In the genomic region with DNA sequence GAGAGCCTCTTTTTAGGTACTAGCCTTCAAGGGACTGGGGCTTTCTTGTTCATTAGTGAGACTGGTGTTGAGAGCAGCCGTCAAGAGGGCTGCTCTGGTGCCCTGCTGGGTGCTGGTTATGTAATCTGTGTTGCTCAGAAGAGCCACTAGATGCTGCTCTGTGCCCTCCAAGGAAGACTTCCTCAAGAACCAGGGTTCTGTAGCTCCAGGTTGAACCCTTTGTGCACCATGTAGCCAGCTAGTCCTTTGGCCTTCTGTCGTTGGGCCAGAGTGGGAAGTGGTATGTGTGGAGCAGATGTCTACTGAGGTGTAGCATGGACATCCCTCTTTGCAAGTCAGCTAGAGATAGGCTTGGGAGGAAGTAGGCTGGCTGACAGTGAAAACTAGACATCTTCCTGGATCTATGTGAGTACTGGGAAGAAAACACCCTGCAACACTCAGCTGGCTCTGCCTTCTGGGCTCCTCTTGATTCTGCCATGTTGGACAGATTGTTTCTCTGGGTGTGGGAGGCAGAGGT, we compare ENCODE assay signal across 7 mouse cellular contexts. TPM values are rescaled to one million over a fixed set of nuclear protein-coding genes. Genes with fewer than 3 reads are reported as not detected.
DNase-seq lines count a peak whose midpoint lies in the region; TF ChIP-seq lines count a peak whose summit lies in the region.

No protein-coding gene starts in this region.

- peak; percentile 51; the same call in 1 of the 2 replicates for TF ChIP-seq CTCF in brain, embryonic 14.5 days (IDR thresholded peaks at IDR 0.05; ENCODE audit: borderline replicate concordance, extremely low read depth, insufficient read depth, insufficient read length)

- peak; percentile 45 to 66 for DNase-seq in layer of hippocampus, adult 18-20 months (ENCODE audit: low spot score in 2 of 2)
- DNase-seq in layer of hippocampus, adult 9-10 months (ENCODE audit: low spot score) = no peak
- peak; percentile 37 for DNase-seq in ES-CJ7 (ENCODE audit: low read depth, low spot score)
- peak; percentile 81 for DNase-seq in brain, embryonic 14.5 days (ENCODE audit: low read depth)
- DNase-seq in lung, postnatal 10 days = peak; percentile 30
- DNase-seq in gastrocnemius, adult 8-10 months (ENCODE audit: low spot score in 2 of 2) = no peak
- DNase-seq in spleen, postnatal 14 days (ENCODE audit: low spot score in 2 of 2) = no peak

- TF ChIP-seq POLR2A in brain, embryonic 14.5 days (IDR thresholded peaks at IDR 0.05; ENCODE audit: borderline replicate concordance, extremely low read depth, insufficient read depth, insufficient read length, poor library complexity, severe bottlenecking) = no peak

RNA-seq across cellular contexts. Expression of gene Cdk5r1, which starts 2.6 kb away (rescaled TPM):
- 100 to 1,000 TPM; 228 to 244 TPM for total RNA-seq in layer of hippocampus, adult 18-20 months (2021)
- polyA plus RNA-seq in brain, embryonic 14.5 days (2012; rRNA removed) = 327 and 349 TPM in 2 replicates
- under 1 TPM; 0.20 to 0.43 (median 0.29) TPM for total RNA-seq in gastrocnemius, adult 8-10 months (2022)

RNA-seq across cellular contexts. Expression of gene Psmd11, which starts 45.8 kb away (rescaled TPM):
- 100 to 1,000 TPM in 1 of 2 experiments, 10 to 100 TPM in 1; 98.8 to 106 TPM for total RNA-seq in layer of hippocampus, adult 18-20 months (2021)
- polyA plus RNA-seq in brain, embryonic 14.5 days (2012; rRNA removed) = 86.1 and 90.2 TPM in 2 replicates
- total RNA-seq in gastrocnemius, adult 8-10 months (2022) = 100 to 1,000 TPM; 141 to 162 (median 148) TPM

Comparison
In these comparisons a context has a peak if more than half of its experiments do, and no peak if none do; other contexts are left out.
1. DNase-seq: peak in layer of hippocampus, adult 18-20 months (2 of 2), ES-CJ7 (single experiment), brain, embryonic 14.5 days (single experiment) and lung, postnatal 10 days (single experiment); none in layer of hippocampus, adult 9-10 months (single experiment), gastrocnemius, adult 8-10 months (0 of 2) and spleen, postnatal 14 days (0 of 2).
2. RNA of gene Cdk5r1, which starts 2.6 kb away (total RNA-seq): 228 to 244 TPM in layer of hippocampus, adult 18-20 months; 0.20 to 0.43 TPM in gastrocnemius, adult 8-10 months; every median in the first group is over 100 times any median in the second.